Mouse (Mus musculus) thymus, postnatal 36 days (tissue): ENCODE data around the gene Sbf2.
A peak's percentile ranks its signal among the peaks of the same experiment; 100 is the strongest.
"Not testable (repeated sequence)": the region's sequence is repeated elsewhere in the genome, so short reads cannot be mapped to it uniquely, and the experiment has no call there.

Experiments
- DNase-seq, 2 experiments: peaks; one replicate each; pipeline ENCODE4 v3.0.0; 2022; ENCODE audit warnings: mixed read lengths in 2 of 2

Sbf2 gene

DNA sequence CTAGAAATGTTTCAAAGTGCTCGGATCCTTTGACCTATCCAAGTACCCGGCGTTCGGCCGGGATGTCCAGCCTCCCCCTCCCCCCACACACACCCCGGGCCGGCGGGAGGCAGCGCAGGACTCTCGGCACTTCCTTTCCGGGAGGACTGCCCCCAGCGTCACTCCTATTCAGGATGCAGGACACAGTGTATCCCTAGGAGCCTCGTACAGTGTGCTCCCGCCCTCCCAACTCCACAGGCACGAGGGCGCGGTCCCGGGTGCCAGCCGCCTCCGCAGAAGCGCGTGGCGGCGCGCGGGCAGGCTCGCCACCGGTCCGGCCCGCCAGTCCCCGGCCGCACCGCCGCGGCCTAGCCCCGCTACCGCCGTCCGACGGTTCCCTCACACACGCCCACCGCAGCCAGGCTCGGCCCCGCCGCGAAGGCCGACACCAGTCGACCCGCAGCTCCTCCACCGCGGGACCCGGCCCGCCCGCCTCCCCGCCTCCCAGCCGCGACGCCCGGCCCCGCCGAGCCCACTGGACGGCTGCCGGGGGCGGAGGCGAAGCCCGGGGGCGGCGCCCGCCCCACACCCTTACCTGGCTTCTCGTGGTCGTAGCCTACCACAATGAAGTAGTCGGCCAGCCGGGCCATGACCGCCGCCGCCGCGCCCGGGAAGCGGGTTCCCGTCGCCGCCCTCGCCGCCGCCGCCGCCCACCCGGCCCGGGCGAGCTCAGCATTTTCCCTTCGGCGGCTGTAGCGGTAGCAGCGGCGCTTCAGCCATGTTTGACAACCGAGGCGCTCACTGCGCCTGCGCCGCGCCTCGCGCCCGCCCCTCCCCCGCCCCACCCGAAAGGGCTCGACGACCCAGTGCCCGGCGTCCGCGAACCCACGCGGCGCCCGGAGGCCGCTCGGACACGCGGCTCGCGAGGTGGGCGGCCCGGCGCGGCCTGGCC, at the start of gene Sbf2:
Sbf2 (minus strand) TSS at position 790 of the 931 bp plus-strand sequence.
- peak; percentile 58 to 68 for DNase-seq

DNA sequence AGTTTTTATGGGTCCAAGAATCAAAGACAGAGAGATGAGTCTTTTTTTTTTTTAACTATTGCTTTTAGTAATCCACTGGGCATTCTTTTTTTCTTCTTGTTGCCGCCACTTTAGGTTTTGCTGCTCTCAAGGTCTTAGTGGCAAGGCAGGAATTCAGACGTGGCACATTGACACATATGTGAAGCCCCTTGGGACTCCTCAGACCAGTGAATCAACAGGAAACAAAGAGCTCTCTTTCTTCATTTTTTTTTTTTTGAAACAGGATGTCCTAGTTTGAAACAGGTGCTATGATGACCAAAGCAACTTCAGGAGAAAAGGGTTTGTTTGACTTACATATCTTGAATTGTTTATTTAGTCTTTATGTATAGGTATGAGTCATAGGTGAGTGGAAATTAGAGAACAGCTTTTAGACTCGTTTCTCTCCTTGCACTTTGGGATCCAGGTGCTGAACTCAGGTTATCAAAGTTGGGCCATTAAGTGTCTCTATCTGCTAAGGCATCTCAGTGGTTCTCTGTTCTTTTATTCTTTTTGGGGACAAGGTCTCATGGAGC, 43.7 kb upstream of the Sbf2 start:
- no peak for DNase-seq

- DNase-seq: no peak
Observed at GRCm38 (mm10) chr7:110655966-110656365, 41.2 kb upstream of the Sbf2 start.

- DNase-seq: no peak
Observed at GRCm38 (mm10) chr7:110655230-110655629, 40.5 kb upstream of the Sbf2 start.

DNA sequence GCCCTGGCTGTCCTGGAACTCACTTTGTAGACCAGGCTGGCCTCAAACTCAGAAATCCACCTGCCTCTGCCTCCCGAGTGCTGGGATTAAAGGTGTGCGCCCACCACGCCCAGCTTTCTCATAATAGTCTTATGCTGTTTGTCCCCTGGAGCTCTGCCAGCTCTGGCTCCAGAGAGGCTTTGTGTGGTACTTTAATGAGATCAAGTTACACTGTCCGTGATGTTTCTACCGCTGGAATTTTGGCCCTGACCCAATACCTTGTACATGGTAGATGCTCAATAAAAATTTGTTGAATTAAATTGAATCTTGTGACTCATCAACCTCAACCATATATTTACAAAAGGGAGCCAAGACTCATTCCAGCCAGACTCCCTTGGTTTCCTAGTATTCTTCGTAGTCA, 36.4 kb upstream of the Sbf2 start:
- no peak for DNase-seq

DNA sequence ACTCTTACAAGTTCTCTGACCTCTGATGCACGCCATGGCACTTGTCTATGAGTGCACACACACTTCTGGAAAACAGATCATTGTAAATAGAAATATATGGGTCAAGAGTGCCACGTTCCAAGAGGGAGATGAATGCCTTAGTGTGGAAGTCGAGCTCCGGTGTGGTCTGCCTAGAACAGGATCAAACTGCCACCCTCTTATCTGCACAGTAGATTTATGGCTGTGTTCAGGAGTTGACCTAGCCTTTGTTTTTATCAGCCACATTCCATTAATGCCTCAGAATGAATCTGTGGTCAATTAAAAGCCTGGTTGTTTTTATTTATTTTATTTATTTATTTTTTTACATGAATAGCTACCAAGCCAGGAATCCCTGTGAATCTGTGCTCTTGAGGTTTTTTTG, 35.8 kb upstream of the Sbf2 start:
- no peak for DNase-seq

DNA sequence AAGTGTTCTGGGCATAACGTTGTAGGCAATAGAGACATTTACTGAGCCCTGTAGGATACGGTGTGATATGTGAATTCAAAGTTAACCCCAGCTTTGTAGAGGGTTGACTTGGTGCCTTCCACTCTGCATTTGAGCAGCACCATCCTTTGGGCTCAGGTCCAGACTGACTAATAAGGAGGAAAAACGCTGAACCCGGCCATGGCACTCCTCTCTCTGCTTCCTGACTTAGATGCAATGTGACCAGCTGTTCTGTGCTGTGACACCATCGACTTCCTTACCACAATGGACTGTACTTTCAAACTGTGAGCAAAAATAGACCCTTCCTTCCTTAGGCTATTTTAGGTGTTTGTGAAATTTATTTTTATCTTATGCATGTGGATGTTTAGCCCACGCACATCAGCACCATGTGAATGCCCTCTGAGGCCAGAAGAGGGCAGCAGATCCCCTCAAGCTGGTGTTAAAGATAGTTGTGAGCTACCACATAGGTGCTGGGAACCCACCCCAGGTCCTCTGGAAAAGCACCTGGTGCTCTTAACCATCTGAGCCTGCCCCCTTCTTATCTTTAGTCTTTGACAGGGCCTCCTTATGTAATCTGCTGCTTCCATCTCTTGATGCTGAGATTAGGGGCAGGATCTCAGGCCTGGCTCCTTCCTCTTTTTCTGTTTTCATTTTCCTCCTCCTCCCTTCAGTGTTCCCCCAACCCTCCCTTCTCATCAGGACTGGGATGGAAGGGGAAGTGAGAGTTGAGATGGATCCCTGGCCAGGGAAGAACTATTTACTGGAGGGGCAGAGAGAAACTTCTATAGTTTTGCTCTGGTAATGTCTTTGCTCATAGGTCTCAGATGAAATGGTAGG, 34.6 kb upstream of the Sbf2 start:
- DNase-seq: no peak

- DNase-seq: no peak
Observed at GRCm38 (mm10) chr7:110648455-110649085, 33.8 kb upstream of the Sbf2 start.

DNA sequence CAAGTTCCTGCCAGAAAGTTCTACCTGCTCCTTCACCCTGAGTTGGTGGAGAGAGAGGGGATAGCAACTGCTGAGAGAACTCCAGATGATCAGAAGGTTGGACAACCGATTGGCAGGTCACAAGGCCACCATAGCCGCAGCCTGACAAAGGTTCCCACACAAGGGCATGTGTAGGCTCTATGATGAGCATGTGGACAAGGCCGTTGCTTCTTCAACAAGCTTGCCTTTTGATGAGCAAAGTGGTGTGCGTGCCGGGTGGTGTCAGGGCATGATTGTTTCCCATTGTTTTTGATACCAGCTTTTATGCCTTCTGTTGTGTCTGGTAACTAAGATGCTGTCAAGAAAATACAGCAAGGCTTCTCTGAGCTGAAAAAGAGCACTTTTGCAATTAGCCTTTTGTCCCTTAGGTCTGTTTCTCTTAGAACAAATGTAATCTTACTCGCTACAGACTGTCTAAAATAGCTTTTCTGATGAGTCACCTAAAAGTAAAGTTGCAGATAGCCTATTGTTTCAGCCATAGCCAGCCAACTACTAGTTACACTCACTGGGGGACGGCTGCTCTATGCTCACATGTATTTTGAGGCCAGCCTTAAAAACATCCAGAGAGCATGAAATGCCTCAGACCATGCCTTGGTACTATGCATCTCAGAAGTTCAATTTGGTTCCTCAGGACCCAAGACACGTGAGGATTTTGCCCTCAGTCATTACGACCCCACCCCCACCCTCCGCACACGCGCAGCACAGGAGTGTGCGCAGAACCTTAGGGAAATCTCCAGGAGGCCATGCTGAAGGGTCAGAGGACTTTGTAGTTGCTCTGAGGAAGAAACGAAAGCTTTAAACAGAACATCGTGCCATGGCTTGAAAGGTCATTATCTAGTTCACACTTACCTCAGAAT, 33.1 kb upstream of the Sbf2 start:
- DNase-seq: no peak

- DNase-seq: no peak
Observed at GRCm38 (mm10) chr7:110646611-110647407, 32.1 kb upstream of the Sbf2 start.

DNA sequence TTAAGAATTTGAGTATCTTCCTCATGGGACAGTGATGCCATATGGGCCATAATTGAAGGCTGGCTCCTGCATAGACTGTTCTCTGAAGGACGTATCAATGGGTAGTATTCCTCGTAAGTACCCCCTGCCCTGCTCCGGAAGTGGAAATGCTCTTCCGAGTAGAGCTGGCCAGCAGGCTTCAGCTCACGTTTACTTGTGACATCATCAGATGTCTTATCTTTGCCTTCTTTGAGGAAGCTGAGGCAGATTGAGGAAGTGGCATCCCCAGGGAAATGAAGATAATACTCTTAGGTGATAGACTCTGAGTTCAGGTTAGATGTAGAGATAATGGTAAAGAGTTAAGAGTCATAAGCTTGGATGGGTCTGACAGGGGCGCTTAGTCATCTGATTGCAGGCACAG, 31.1 kb upstream of the Sbf2 start:
- DNase-seq: no peak

DNA sequence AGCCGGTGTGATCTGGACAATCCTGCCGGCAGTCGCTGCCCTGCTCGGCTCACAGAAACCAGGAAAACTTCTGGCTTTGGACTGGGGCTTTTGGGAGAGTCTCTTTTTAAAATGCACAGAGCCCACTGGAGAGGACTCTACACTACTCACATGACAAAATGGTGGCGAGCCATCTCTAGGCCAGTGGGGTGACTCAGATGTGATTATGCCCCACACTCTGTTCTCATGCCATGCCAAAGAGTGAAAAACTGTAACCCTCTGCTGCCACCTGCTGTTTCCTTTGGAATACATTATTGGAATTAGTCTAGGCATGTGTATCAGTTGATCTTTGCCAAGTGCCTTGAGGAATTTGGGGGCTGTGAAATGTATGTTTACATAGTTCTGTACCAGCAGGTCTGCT, 30.6 kb upstream of the Sbf2 start:
- DNase-seq: peak in 1 of 2 experiments; percentile 15

DNA sequence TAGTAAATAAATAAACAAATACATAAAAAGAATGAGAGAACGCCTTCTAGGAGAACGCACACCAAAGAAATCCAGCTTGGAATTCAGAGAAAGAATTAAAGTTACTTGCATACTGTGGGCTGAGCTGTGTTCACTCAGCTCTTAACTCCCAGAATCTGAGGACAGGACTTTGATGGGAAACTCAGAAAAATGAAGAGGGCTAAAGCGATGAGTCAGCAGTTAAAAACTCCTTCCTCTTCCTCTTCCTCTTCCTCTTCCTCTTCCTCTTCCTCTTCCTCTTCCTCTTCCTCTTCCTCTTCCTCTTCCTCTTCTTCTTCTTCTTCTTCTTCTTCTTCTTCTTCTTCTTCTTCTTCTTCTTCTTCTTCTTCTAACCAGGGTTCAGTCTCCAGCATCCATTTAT, 25.2 kb upstream of the Sbf2 start:
- DNase-seq: not testable (repeated sequence)

DNA sequence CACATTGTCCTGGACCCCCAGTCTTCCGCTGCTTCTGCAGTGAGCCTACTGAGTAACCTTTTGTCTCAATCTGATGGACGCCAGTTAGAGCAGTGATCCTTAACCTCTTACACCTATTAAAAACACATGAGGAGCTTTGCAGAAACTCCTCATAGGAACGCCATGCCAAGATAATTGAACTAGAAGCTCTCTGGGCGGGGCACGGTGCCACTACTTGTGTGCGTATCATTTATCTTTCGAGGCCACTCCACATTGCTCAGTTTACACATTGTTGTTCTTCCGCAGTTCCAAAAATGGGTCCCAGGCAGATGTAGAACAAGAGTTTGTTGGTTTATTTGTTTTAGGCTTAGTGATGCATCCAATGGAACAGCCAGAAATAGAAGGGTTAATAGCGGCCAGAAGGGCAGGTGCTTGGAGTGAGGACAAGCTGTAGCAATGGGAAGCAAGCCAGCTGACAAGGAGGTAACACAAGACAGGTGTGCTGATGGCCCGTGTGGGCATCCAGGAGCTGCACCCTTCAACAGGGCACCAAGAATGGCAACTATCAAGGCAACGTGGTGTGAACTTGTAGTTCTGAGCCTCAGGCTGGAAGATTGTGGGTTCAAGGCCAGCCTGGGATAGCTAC, 24.7 kb upstream of the Sbf2 start:
- DNase-seq: no peak

GRCm38 (mm10) chr7:110638305-110639110, 23.8 kb upstream of the Sbf2 start:
- DNase-seq: no peak

- no peak for DNase-seq
Observed at GRCm38 (mm10) chr7:110636559-110636958, 21.8 kb upstream of the Sbf2 start.

DNA sequence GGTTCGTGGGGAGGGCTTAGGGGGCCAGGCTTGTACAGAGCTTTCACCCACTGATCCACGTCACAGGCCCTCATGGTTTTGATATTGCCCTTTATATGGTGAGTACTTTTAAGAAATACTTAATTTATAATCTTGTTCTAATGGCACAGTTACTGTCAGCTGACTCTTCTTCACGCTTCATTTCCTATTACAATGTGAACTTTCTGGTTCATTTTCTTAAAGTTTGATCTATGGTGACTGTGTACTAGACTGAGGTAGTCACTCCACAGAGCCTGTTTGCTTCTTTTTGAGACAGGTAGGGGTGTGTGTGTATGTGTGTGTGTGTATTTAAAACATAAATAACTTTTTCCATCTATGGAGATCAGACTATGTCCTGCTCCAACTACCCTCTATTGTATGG, 21.2 kb upstream of the Sbf2 start:
- no peak for DNase-seq

DNA sequence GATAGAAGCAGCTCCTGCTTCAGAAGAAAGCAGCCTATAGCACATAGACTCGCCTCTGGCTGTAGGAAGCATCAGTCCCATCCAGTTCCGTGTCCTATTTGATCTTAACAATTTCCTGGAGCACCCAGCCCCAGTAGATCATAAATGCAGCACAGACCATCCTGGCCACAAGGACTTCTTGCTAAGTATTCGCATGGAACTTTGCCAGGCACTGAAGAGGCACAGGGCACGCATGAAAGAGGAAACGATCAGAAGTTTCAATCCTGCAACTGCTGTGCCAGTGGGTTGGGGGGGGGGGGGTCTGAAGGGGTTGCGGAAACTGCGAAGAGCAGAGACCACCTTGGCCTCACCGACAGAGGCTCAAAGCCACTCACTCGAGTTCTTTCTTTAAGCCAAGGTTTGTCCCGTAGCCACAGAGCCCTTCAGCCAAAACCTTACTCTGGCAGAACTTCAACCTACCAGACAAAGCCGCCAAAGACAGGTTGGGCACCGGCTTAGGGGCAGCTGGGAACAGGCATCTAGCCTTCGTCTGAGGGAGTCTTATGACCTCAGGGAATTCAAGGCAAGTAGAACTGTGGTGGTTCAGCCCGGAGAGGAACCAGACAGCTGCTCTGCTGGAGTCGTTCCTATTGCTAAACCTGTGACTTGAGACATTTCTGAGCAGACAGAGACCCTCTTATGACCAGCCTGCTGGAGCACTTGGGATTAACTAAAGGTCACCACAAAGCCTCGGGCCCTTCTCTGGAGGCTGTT, 16.6 kb upstream of the Sbf2 start:
- no peak for DNase-seq
